Mouse (Mus musculus) forebrain, embryonic 11.5 days (tissue): ENCODE measurements around the gene Qk. TPM values are rescaled to one million over a fixed set of nuclear protein-coding genes. Genes with fewer than 3 reads are reported as not detected.

Source experiments
- ATAC-seq: fragments of 200-750 bp; cut with Nextera tagmentation; replicated peaks from 2 replicates; pipeline ENCODE4 v1.8.0; 2017; ENCODE audit warnings: moderate TSS enrichment; ENCODE audit not compliant: low FRiP score
- DNase-seq: peaks from one replicate; pipeline ENCODE4 v3.0.0-alpha.2; 2017; ENCODE audit warnings: low spot score
- H3K27ac ChIP-seq: fragments of 300-500 bp; sonication (generic); 2 replicates; pipeline ENCODE4 v1.5.1; 2014; ENCODE audit warnings: low read depth, low read length
- H3K27me3 ChIP-seq: fragments of 300-500 bp; sonication (generic); 2 replicates; pipeline ENCODE4 v1.6.1; 2014; ENCODE audit warnings: mild to moderate bottlenecking, low read length, mixed read lengths; ENCODE audit not compliant: control insufficient read depth, insufficient read depth
- H3K36me3 ChIP-seq: fragments of 300-500 bp; sonication (generic); 2 replicates; pipeline ENCODE4 v1.6.1; 2014; ENCODE audit warnings: mild to moderate bottlenecking, low read length, moderate library complexity, mixed read lengths; ENCODE audit not compliant: control insufficient read depth, insufficient read depth
- H3K4me1 ChIP-seq: fragments of 300-500 bp; sonication (generic); replicated peaks from 2 replicates; pipeline ENCODE4 v1.6.1; 2014; ENCODE audit warnings: low read length, mixed read lengths; ENCODE audit not compliant: control insufficient read depth, insufficient read depth
- H3K4me2 ChIP-seq: fragments of 300-500 bp; sonication (generic); 2 replicates; pipeline ENCODE4 v1.6.1; 2014; ENCODE audit warnings: low read depth, mild to moderate bottlenecking, low read length, moderate library complexity, mixed read lengths; ENCODE audit not compliant: severe bottlenecking
- H3K4me3 ChIP-seq: fragments of 300-500 bp; sonication (generic); 2 replicates; pipeline ENCODE4 v1.5.1; 2014; ENCODE audit warnings: low read depth, low read length
- H3K9ac ChIP-seq: fragments of 300-500 bp; sonication (generic); 2 replicates; pipeline ENCODE4 v1.6.1; 2014; ENCODE audit warnings: low read length
- H3K9me3 ChIP-seq: fragments of 300-500 bp; sonication (generic); 2 replicates; pipeline ENCODE4 v1.6.1; 2016; ENCODE audit warnings: low read length, mixed read lengths; ENCODE audit not compliant: control insufficient read depth
- WGBS: fragments of 180-500 bp; shearing (Covaris S2); extraction: QIAGEN DNeasy Blood & Tissue Kit; methylation state at CpG from one replicate; pipeline ENCODE4 v1.1.7; 2014; 5-methylcytosine and 5-hydroxymethylcytosine counted together
- polyA plus RNA-seq: library from polyadenylated mRNA; unstranded; fragments of >200 nt; fragmentation: Nextera tagmentation; extraction: Ambion mirVana; gene quantifications from 2 replicates; pipeline ENCODE4 v1.2.1, GENCODE M21; 2014

Gene Qk
- polyA plus RNA-seq, 1 experiment from 2014 or later: 66.1 TPM

- no peak overlapping the region for H3K4me3 ChIP-seq
- H3K27me3 ChIP-seq: no peaks in the 10 kb centered on the region
- 23% methylated on average over 12 of the region's 12 CpGs for WGBS
- no peak overlapping the region for H3K27ac ChIP-seq
- H3K9ac ChIP-seq: no peak overlapping the region
- no peaks in the 10 kb centered on the region; the same call in 1 of the 2 replicates for H3K36me3 ChIP-seq
- ATAC-seq: no peak
- no peaks in the 10 kb centered on the region for H3K9me3 ChIP-seq
- H3K4me2 ChIP-seq: no peak overlapping the region
- no peak for DNase-seq
- no peaks in the 10 kb centered on the region for H3K4me1 ChIP-seq
Observed at GRCm38 (mm10) chr17:10209154-10209777, 110.4 kb downstream of the Qk start.

DNA sequence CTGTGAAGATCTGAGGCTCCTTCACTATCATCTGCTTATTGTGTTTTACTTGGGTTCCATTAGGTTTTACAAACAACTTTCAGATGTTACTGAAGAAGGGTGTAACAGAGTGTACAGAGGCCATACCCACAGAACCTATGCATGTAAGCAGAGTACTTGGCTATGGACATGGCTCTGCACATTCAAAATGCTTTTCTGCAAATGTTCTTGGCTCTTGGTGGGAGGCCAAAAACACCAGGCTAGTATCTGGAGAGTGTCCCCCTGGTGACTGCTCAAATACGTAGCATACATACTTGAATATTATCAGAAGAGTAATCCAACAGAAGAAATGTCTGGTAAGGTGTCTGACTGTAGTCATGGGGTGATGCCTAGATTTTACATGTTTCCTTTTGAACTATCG, 121.0 kb downstream of the Qk start:
- Histone ChIP-seq H3K4me1 (no peaks in the 10 kb centered on the region), H3K4me2 (no peak overlapping the region), H3K27me3 (no peaks in the 10 kb centered on the region), H3K36me3 (no peaks in the 10 kb centered on the region; the same call in 1 of the 2 replicates), H3K27ac (no peak overlapping the region), H3K9me3 (no peaks in the 10 kb centered on the region), H3K9ac (no peak overlapping the region), H3K4me3 (no peak overlapping the region)
- DNase-seq (no peak), ATAC-seq (no peak)
- WGBS: 97% methylated on average over 2 of the region's 2 CpGs

DNA sequence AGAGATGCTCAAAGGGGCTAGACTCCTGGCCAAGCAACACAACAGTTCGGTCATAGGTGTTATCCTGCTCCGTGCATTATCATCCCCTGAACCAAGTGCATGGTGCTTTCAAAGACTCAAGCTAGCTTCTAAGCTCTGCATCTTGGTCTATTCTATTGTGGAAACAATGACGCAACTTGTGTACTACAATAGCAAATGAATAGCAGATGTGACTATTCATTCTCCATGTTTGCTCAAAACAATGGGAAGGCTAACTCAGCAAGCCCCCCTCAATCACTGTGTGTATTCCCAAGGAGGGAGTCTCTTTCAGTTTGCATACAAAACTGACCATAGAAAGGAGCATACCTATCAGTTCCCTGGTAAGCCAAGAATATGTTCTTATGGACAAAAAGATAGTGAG, 121.4 kb downstream of the Qk start:
- no peak for DNase-seq
- no peaks in the 10 kb centered on the region; the same call in 1 of the 2 replicates for H3K36me3 ChIP-seq

GRCm38 (mm10) chr17:10195703-10196102, 124.0 kb downstream of the Qk start:
- no peaks in the 10 kb centered on the region for H3K4me1 ChIP-seq
- WGBS: 94% methylated on average over 6 of the region's 6 CpGs
- H3K27ac ChIP-seq: no peak overlapping the region
- no peak overlapping the region for H3K4me2 ChIP-seq
- no peaks in the 10 kb centered on the region for H3K27me3 ChIP-seq
- no peak for DNase-seq
- peaks cover 4% of the 10 kb centered on the region; the same call in 1 of the 2 replicates for H3K9me3 ChIP-seq
- no peak overlapping the region for H3K9ac ChIP-seq
- no peak overlapping the region for H3K4me3 ChIP-seq
- no peak for ATAC-seq
- H3K36me3 ChIP-seq: no peaks in the 10 kb centered on the region

More for the DNA sequence above, 121.4 kb downstream of the Qk start:
- Histone ChIP-seq H3K27ac (no peak overlapping the region), H3K9me3 (no peaks in the 10 kb centered on the region), H3K4me1 (no peaks in the 10 kb centered on the region), H3K9ac (no peak overlapping the region), H3K4me3 (no peak overlapping the region), H3K27me3 (no peaks in the 10 kb centered on the region), H3K4me2 (no peak overlapping the region)
- WGBS: 91% methylated on average over 3 of the region's 3 CpGs
- ATAC-seq: no peak

GRCm38 (mm10) chr17:10190857-10191256, 128.8 kb downstream of the Qk start:
- DNase-seq: no peak
- H3K4me2 ChIP-seq: no peak overlapping the region
- WGBS: 91% methylated on average over 1 of the region's 1 CpGs
- no peak overlapping the region for H3K27ac ChIP-seq
- H3K36me3 ChIP-seq: no peaks in the 10 kb centered on the region
- 0 out of 2 replicates have a peak, but pooled peaks cover 2% of the 10 kb centered on the region for H3K4me1 ChIP-seq
- no peak overlapping the region for H3K4me3 ChIP-seq
- H3K27me3 ChIP-seq: no peaks in the 10 kb centered on the region
- no peak for ATAC-seq
- H3K9me3 ChIP-seq: peaks cover 4% of the 10 kb centered on the region; the same call in 1 of the 2 replicates
- no peak overlapping the region for H3K9ac ChIP-seq

DNA sequence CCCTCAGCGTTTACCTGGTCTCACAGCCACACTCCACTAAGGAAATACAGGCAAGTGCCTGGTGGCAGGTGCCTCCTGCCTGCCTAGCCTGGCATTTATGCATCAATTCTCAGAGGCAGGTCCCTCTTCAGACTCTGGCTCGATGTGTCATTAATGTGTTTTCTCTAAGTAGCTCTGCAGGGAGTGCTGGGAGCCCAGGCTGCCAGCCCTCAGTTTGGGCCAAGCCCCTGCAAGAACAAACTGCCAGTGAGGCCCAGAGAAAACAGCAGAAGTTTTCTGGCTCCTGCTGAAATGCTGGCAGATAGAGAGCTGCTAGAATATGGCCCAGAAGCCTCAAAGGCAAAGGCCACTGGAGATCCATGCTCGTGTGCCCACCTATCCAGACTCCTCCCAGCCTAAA, 131.2 kb downstream of the Qk start:
- Histone ChIP-seq H3K4me2 (no peak overlapping the region), H3K4me1 (0 out of 2 replicates have a peak, but pooled peaks cover 2% of the 10 kb centered on the region), H3K9me3 (peaks cover 4% of the 10 kb centered on the region; the same call in 1 of the 2 replicates), H3K4me3 (no peak overlapping the region), H3K9ac (no peak overlapping the region), H3K27ac (no peak overlapping the region), H3K36me3 (no peaks in the 10 kb centered on the region), H3K27me3 (no peaks in the 10 kb centered on the region)
- ATAC-seq (no peak), DNase-seq (no peak)
- WGBS: 76% methylated on average over 3 of the region's 3 CpGs

GRCm38 (mm10) chr17:10187431-10188020, 132.1 kb downstream of the Qk start:
- no peaks in the 10 kb centered on the region for H3K27me3 ChIP-seq
- WGBS: 70% methylated on average over 4 of the region's 4 CpGs
- H3K4me2 ChIP-seq: no peak overlapping the region
- ATAC-seq: no peak
- no peak overlapping the region for H3K27ac ChIP-seq
- DNase-seq: no peak
- no peaks in the 10 kb centered on the region for H3K36me3 ChIP-seq
- no peak overlapping the region for H3K9ac ChIP-seq
- H3K9me3 ChIP-seq: no peaks in the 10 kb centered on the region
- no peak overlapping the region for H3K4me3 ChIP-seq
- 0 out of 2 replicates have a peak, but pooled peaks cover 2% of the 10 kb centered on the region for H3K4me1 ChIP-seq

- ATAC-seq (no peak), DNase-seq (no peak)
- no peak overlapping the region for H3K9ac ChIP-seq
- no peak overlapping the region for H3K4me3 ChIP-seq
- H3K27ac ChIP-seq: no peak overlapping the region
- no peaks in the 10 kb centered on the region for H3K36me3 ChIP-seq
- no peaks in the 10 kb centered on the region for H3K27me3 ChIP-seq
- no peaks in the 10 kb centered on the region for H3K9me3 ChIP-seq
- 69% methylated on average over 6 of the region's 6 CpGs for WGBS
- H3K4me1 ChIP-seq: no peaks in the 10 kb centered on the region
- no peak overlapping the region for H3K4me2 ChIP-seq
Observed at GRCm38 (mm10) chr17:10181761-10182160, 137.9 kb downstream of the Qk start.

DNA sequence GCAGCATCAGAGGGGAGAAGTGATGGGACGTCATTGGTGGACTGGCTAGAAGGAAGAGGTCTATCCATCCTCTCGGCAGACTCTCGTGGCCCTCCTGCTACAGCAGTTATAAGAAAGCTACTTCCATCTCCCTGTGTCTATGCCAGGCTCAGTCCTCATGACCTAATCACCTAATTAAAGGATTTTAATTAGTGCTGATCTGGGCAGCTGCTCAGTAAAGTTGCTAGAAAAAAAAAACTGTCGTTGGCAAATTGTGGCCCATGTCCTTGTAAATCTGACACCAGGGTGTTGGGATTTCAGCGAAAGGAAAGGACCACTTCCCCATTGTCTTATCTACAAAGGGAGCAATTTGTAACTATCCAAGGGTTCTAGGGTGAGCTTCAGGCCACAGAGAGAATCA, 142.6 kb downstream of the Qk start:
- 54% methylated on average over 5 of the region's 5 CpGs for WGBS
- no peaks in the 10 kb centered on the region for H3K9me3 ChIP-seq
- no peaks in the 10 kb centered on the region for H3K4me1 ChIP-seq
- H3K27ac ChIP-seq: no peak overlapping the region
- H3K36me3 ChIP-seq: no peaks in the 10 kb centered on the region
- H3K27me3 ChIP-seq: no peaks in the 10 kb centered on the region
- no peak for DNase-seq
- H3K4me3 ChIP-seq: no peak overlapping the region
- no peak overlapping the region for H3K9ac ChIP-seq
- ATAC-seq: no peak
- no peak overlapping the region for H3K4me2 ChIP-seq
